Mouse (Mus musculus) MEL (cell line): ENCODE measurements at regions not wholly inside any gene's neighbourhood (a gene's known extent, or its start where the extent isn't known, plus 50 kb on each side); places are given as distances from the start of the nearest gene placed in this dataset.

Experiments
- E2F4 ChIP-seq: IDR thresholded peaks from 2 replicates; pipeline ENCODE4 v1.6.1; 2011; ENCODE audit warnings: low read depth, low read length, improper control_type of control experiment, borderline replicate concordance
- HCFC1 ChIP-seq: IDR thresholded peaks from 2 replicates; pipeline ENCODE4 v1.6.1; 2012; ENCODE audit warnings: low read depth, mild to moderate bottlenecking, inconsistent platforms, low read length, improper control_type of control experiment, moderate library complexity
- MEF2A ChIP-seq: IDR thresholded peaks from 2 replicates; pipeline ENCODE4 v1.6.1; 2014; ENCODE audit warnings: low read depth, mild to moderate bottlenecking, inconsistent platforms, low read length, improper control_type of control experiment; ENCODE audit not compliant: poor library complexity, insufficient replicate concordance, severe bottlenecking; ENCODE audit errors: extremely low read depth
- POLR2A ChIP-seq, 2 experiments: IDR thresholded peaks; 2 replicates each; pipeline ENCODE4 v1.6.1; 2011 to 2012; ENCODE audit warnings: low read length in 2 of 2, mild to moderate bottlenecking in 2 of 2, control low read depth in 1 of 2, improper control_type of control experiment in 1 of 2, low read depth in 1 of 2, moderate library complexity in 1 of 2; ENCODE audit not compliant: control insufficient read depth in 1 of 2, insufficient read depth in 1 of 2, poor library complexity in 1 of 2
- RAD21 ChIP-seq: IDR thresholded peaks from 2 replicates; pipeline ENCODE4 v1.6.1; 2011; ENCODE audit warnings: mild to moderate bottlenecking, low read depth, low read length, improper control_type of control experiment
- TAL1 ChIP-seq: IDR thresholded peaks from 2 replicates; pipeline ENCODE4 v1.6.1; 2012; ENCODE audit warnings: mild to moderate bottlenecking, inconsistent platforms, low read length, moderate library complexity, mixed read lengths
- USF1 ChIP-seq: IDR thresholded peaks from 2 replicates; pipeline ENCODE4 v1.6.1; 2014; ENCODE audit warnings: low read depth, mild to moderate bottlenecking, inconsistent platforms, low read length, improper control_type of control experiment, moderate library complexity

GRCm38 (mm10) chr10:45860696-45861095 is 283.1 kb downstream of the Hace1 start:
- TF ChIP-seq MEF2A: no peak
- no peak for TF ChIP-seq USF1
- no peak for TF ChIP-seq E2F4
- no peak for TF ChIP-seq TAL1
- TF ChIP-seq RAD21: no peak
- no peak for TF ChIP-seq POLR2A (IDR thresholded peaks at IDR 0.05; ENCODE audit: control insufficient read depth in 1 of 2, insufficient read depth in 1 of 2, low read depth in 1 of 2, low read length in 2 of 2, poor library complexity in 1 of 2)
- TF ChIP-seq HCFC1: no peak
